Comparison of ENCODE assay signal across 28 mouse cellular contexts in genomic region chr11:100493771-100494170, GRCm38 (mm10). TPM values are rescaled to one million over a fixed set of nuclear protein-coding genes. Genes with fewer than 3 reads are reported as not detected.
A peak's percentile ranks its signal among the peaks of the same experiment; 100 is the strongest.
DNase-seq lines count a peak whose midpoint lies in the region; TF ChIP-seq lines count a peak whose summit lies in the region.
"Had no signal": no experiment of that assay in that cellular context is flagged by ENCODE, and none has a peak within 500 bp of the region (broad histone marks: within the 10 kb centered on the region; RNA-seq: fewer than 3 reads in every experiment).

No protein-coding gene starts in this region.

- peaks cover 39% of the 10 kb centered on the region for H3K36me3 ChIP-seq in spleen, adult 2 months (ENCODE audit: control insufficient read depth, insufficient read depth, low read length)

- TF ChIP-seq CTCF in spleen, adult 2 months (IDR thresholded peaks at IDR 0.05; ENCODE audit: extremely low read depth, insufficient read depth, insufficient read length, insufficient replicate concordance) = no peak

- TF ChIP-seq POLR2A in spleen, adult 2 months (IDR thresholded peaks at IDR 0.05; ENCODE audit: low read depth, low read length) = no peak

- 92% methylated on average over 12 of the region's 12 CpGs for WGBS in spleen, adult 2 months

- peak; percentile 34 for DNase-seq in cerebellum, adult 9-11 months
- no peak for DNase-seq in cerebellum, postnatal 10 days
- no peak for DNase-seq in spleen, adult 2 months (ENCODE audit: low read depth in 1 of 2, low spot score in 2 of 2)
- DNase-seq in spleen, postnatal 14 days (ENCODE audit: low spot score in 2 of 2) = no peak
- peak; percentile 81 for DNase-seq in ZHBTc4 (ENCODE audit: low read depth, low spot score)
- DNase-seq in layer of hippocampus, postnatal 10 days (ENCODE audit: low spot score in 2 of 2) = no peak
- DNase-seq in thymus, postnatal 25 days = no peak
- DNase-seq: adrenal gland, postnatal 36 days; B cell, adult 2 months; cerebellum, postnatal 14 days; forebrain, postnatal 0 days; kidney, postnatal 4 days; left cerebral cortex, postnatal 4 days; lung, postnatal 4 days; midbrain, embryonic 14.5 days; right cerebral cortex, postnatal 14 days; thymus, adult 18-20 months; thymus, postnatal 4 days had no signal

- H3K4me3 ChIP-seq in spleen, adult 2 months (ENCODE audit: extremely low read depth, insufficient read depth, insufficient read length) = peak overlapping the region; percentile 21; the same call in 1 of the 2 replicates
- H3K4me3 ChIP-seq: embryonic facial prominence, embryonic 12.5 days; heart, embryonic 10.5 days; kidney, embryonic 15.5 days; left cerebral cortex, adult 2 months; limb, embryonic 15.5 days; lung, embryonic 15.5 days; stomach, embryonic 15.5 days had no signal

- H3K27me3 ChIP-seq in spleen, adult 2 months (ENCODE audit: control insufficient read depth, insufficient read depth, low read length) = no peaks in the 10 kb centered on the region
- H3K27me3 ChIP-seq: embryonic facial prominence, embryonic 12.5 days; kidney, embryonic 15.5 days; limb, embryonic 15.5 days; lung, embryonic 15.5 days; stomach, embryonic 15.5 days had no signal

- no peaks in the 10 kb centered on the region for H3K4me1 ChIP-seq in spleen, adult 2 months (ENCODE audit: control insufficient read depth, insufficient read depth, insufficient read length)
- H3K4me1 ChIP-seq: embryonic facial prominence, embryonic 12.5 days; heart, embryonic 10.5 days; kidney, embryonic 15.5 days; limb, embryonic 15.5 days; lung, embryonic 15.5 days; stomach, embryonic 15.5 days had no signal

- H3K27ac ChIP-seq in spleen, adult 2 months (ENCODE audit: insufficient read depth, low read length) = peak overlapping the region; percentile 1; the same call in 1 of the 2 replicates
- H3K27ac ChIP-seq: embryonic facial prominence, embryonic 12.5 days; heart, embryonic 10.5 days; hindbrain, postnatal 0 days; kidney, embryonic 15.5 days; left cerebral cortex, adult 2 months; limb, embryonic 15.5 days; liver, embryonic 14.5 days; lung, embryonic 15.5 days; stomach, embryonic 15.5 days had no signal

RNA-seq across cellular contexts. Expression of gene Klhl11, which starts 21.2 kb away (rescaled TPM):
- 2.6 and 4.2 TPM in 2 replicates for polyA plus RNA-seq in spleen, adult 2 months (2012; rRNA removed)
- 10 to 100 TPM; 71.8 to 72.9 TPM for total RNA-seq in layer of hippocampus, postnatal 10 days (2021)

RNA-seq across cellular contexts. Expression of gene Acly, which starts 34.0 kb away (rescaled TPM):
- polyA plus RNA-seq in spleen, adult 2 months (2012; rRNA removed) = 57.4 and 58.6 TPM in 2 replicates
- 100 to 1,000 TPM; 127 to 134 TPM for total RNA-seq in layer of hippocampus, postnatal 10 days (2021)

RNA-seq across cellular contexts. Expression of gene Ttc25, which starts 51.6 kb away (rescaled TPM):
- 0.04 and 0.07 TPM in 2 replicates for polyA plus RNA-seq in spleen, adult 2 months (2012; rRNA removed)
- 1 to 10 TPM; 1.0 to 1.6 TPM for total RNA-seq in layer of hippocampus, postnatal 10 days (2021)
- total RNA-seq: megakaryocyte-erythroid progenitor cell, adult 5-6 weeks had no signal

RNA-seq across cellular contexts. Expression of gene Klhl10, which starts 52.1 kb away (rescaled TPM):
- polyA plus RNA-seq in spleen, adult 2 months (2012; rRNA removed) = 0.18 and 0.27 TPM in 2 replicates
- 1 to 10 TPM in 1 of 2 experiments, under 1 TPM in 1; 0.98 to 1.1 TPM for total RNA-seq in layer of hippocampus, postnatal 10 days (2021)
- total RNA-seq: megakaryocyte-erythroid progenitor cell, adult 5-6 weeks had no signal

RNA-seq across cellular contexts. Expression of gene Nt5c3b, which starts 52.2 kb away (rescaled TPM):
- 28.8 and 40.8 TPM in 2 replicates for polyA plus RNA-seq in spleen, adult 2 months (2012; rRNA removed)
- 10 to 100 TPM; 60.5 to 66.4 TPM for total RNA-seq in layer of hippocampus, postnatal 10 days (2021)

Comparison
In these comparisons a context has a peak if more than half of its experiments do, and no peak if none do; other contexts are left out.
1. DNase-seq: peak in cerebellum, adult 9-11 months (single experiment) and ZHBTc4 (single experiment); none in cerebellum, postnatal 10 days (0 of 2), spleen, adult 2 months (0 of 2), spleen, postnatal 14 days (0 of 2), layer of hippocampus, postnatal 10 days (0 of 2) and thymus, postnatal 25 days (single experiment).